Mouse (Mus musculus): Measurements from ENCODE around the gene Cds2. TPM values are rescaled to one million over a fixed set of nuclear protein-coding genes. Genes with fewer than 3 reads are reported as not detected.
"Not testable (repeated sequence)": the region's sequence is repeated elsewhere in the genome, so short reads cannot be mapped to it uniquely, and the experiment has no call there.

Cds2 gene
- total and polyA plus RNA-seq, 3 experiments, result 48.9 to 80.9 (median 77.4) TPM

GRCm38 (mm10) chr2:132265196-132265595 is 2.2 kb downstream of the Cds2 start:
- no peak for DNase-seq

GRCm38 (mm10) chr2:132266086-132266485 is 3.1 kb downstream of the Cds2 start:
- no peak for DNase-seq

DNA sequence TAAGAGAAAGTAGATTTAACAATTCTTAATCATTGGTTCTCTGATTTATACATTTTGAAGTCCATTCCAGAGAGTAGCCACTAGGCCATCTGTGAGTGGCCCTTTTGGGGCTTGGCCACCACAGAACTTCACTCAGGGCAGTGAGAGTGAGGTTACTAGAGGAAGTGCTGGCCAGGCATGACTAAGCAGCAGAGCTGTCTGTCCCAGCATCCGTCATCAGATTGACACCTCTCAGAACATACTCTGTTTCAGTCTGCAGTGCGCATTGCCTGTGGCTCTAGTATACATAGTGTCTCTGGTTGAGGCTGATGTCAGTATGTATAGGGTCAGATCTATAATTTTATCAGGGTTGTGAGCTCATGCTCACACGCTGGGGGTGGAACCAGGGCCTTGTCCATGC is 6.3 kb downstream of the Cds2 start:
- DNase-seq, result peak; percentile 35

DNA sequence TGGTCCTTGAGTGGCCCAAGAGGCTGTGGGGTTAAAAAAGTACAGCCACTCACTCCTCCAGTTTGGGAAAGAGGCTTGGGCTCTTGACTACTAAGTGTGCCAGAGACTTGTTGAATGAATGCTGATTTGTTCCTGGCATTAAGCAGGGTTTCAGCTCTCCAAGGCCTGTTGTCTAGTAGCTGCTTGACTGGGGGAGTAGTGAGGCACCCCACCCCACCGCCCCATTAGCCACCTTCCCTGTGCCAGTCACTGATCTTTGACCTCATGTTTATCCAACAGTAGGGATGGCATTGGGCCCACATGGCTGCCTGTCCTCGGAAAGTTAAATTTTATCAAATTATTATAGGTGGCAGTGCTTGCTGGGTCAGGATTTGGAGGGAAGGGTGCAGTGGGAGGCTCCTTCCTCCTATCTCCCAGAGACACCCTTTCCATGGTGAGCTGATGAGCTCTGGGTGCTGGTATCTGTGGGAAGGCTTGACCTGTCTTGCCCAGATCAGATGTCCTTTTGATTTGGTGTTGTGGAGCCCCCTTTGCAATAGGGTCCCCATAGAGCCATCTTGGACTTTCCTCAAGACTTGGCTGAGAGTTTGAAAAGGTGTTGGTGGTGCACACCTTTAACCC is 7.5 kb downstream of the Cds2 start:
- no peak for DNase-seq

DNA sequence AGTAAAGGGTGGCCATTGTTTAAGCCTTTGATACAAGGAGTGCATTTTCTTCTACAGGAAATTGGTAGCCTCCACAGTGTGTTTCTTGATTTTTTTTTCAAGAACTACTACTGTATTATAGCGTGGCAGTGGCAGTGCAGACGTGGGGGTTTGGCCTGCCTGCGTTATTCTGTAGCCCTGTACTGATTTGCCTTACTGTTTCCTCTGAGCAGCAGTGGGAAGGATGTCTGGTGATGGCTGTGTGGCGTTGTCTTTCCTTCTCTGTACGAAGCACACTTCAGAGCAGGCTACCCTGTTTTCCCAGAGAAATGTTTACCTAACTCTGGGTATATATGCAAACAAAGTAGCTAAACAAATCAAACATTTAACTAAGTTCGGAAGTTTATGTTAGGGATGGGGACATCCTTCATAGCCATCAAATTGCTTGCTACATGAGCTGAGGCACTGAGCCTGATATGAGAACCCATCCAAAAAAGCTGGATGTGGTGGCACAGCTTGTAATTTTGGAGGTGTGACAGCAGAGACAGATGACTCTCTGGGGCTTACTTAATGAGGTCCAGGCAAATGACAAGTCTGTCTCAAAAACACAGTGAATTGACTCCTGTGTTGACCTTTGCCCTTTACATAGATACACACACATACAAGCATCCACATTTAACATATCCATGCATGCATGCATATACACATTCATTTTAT is 9.9 kb downstream of the Cds2 start:
- DNase-seq, result no peak

- no peak for DNase-seq
Observed at GRCm38 (mm10) chr2:132275527-132275926, 12.6 kb downstream of the Cds2 start.

- DNase-seq, result no peak
Observed at GRCm38 (mm10) chr2:132276249-132276648, 13.3 kb downstream of the Cds2 start.

GRCm38 (mm10) chr2:132278273-132278853 is 15.4 kb downstream of the Cds2 start:
- no peak for DNase-seq

DNA sequence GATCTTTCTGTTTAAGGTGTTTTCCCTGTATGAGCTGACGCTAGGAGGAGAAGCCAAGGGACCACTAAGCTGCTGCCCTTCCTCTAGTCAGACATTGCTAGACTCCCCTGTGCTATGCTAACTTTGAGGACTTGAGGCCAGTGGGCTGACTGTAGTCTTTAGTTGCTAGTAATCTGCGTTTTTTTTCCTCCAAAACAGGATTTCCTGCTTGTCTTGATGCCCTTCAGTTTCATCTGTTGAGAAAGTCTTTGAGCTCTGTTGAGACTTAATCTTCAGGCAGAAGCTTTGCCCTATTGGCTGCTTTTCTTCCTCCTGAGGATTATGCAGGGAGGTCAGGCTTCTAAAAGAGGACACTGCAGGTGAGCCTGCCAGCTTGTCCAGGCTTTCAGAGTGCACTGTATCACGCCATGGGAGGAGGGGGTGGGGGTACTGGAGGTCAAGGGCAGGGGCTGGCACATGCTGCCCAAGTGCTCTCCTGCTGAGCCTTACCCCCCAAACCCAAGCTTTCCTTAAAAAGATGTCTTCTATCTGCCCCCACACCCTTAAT is 16.5 kb downstream of the Cds2 start:
- DNase-seq, result no peak

- no peak for DNase-seq
Observed at GRCm38 (mm10) chr2:132279978-132280377, 17.0 kb downstream of the Cds2 start.

- no peak for DNase-seq
Observed at GRCm38 (mm10) chr2:132280518-132281120, 17.7 kb downstream of the Cds2 start.

DNA sequence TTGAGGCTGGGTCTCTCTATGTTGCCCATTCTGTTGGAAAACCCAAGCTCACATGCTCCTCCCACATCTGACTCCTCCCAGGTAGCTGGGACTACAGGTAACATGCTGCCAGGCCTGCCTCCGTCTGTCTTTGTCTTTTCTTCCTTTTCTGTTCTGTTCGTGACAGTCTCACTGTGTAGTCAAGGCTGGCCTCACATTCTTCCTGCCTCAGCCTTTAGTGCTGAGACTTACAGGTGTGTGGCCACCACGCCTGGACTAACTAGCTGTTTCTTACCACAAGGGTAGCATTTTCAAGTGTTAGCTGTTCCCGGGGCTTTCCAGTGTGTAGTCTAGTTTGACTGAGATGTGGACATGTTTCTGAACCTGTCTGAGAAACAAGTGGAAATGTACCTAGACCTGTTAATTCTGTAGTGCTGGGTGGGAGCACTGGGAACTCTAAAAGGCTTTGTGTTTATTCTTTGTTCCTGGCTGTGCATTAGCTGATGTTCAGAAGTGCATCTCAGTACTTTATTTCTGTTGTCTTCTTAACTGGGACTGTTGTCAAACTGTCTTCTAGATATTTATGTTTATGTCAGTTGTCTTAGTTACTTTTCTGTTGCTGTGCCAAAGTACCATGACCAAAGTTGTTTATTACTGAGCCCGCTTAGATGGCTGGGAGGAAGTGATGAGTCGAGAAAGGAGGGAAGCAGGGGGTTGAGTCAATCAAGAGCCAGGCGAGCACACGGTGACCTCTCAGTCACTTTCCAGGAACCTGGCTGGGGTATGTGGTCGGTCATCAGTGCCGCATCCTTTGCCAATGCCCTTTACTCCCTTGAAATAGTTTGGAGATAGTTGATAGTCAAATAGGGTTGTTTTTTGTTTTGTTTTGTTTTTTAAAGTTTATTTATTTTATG is 18.9 kb downstream of the Cds2 start:
- no peak for DNase-seq

- DNase-seq, result no peak
Observed at GRCm38 (mm10) chr2:132282453-132283174, 19.7 kb downstream of the Cds2 start.

DNA sequence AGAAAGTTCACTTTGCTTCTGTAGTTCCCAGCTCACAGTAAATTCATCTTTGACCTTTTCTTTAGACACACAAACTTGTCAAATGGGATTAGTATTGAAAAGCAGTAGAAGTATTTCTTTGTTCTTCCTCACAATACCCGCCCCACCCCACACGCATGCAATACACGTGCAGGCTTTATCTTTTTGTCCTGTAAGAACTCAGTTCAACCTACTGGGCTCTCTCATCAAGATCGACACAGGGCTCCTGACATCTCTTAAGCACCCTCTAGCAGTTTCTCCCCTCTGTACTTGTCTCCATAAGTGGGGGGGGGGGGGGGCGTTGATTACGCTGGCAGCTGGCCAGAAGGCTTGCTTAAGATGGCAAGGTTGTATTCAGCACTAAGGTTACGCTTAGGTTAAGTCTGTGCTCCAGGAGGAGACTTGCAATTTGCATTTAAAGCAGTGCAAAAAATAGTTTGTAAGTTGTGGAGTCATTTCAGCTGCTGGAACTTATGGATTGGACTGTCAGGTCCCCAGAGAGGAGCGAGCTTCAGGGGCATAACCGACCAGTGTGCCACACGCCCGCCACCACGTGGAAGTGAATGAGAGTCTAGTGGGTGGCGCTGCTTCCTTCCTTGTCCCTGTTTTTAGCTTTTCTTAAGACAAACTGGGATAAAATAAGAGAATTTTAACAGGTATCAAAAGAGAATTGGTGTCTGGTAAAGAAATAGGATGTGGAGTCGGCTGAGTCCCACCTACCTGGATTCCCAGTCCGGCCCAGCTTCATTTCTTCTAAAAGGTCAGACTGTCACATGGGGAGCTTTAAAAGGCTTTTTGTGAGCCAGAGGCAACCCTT is 20.5 kb downstream of the Cds2 start:
- DNase-seq, result no peak

- peak; percentile 61 for DNase-seq
Observed at GRCm38 (mm10) chr2:132284492-132285139, 21.7 kb downstream of the Cds2 start.

GRCm38 (mm10) chr2:132285722-132286121 is 22.8 kb downstream of the Cds2 start:
- DNase-seq, result not testable (repeated sequence)

DNA sequence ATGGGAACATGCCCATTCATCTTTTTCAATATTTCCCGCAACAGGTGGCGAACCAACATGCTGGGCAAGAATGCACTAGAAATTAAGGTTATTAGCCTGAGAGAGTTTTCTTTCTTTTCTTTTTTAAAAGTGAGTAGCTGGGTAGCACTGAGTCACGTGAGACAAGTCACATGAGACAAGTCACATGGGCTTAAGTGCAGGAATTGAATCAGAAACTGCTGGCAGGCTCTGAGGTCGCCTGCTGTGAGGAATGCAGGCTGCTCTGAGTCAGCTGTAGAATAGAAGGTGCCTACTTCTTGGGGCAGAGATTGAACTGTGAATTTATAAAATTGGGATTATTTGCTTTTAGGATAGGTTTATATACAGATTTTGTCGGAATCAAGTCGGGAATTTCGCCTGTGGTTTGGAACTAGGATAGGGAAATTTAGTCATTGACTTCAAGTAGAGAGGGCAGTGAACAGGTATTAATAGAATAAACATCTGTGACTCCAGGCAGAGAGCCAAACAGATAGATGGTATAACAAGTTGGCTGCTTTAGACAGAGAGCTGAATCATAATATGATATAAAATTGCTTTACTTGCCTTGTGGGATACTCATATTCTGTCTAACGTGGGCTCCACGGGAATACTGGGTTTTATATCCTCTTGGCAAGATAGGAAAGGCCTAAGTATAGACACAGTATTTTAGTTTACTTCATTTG is 23.6 kb downstream of the Cds2 start:
- DNase-seq, result peak; percentile 46

- not testable (repeated sequence) for DNase-seq
Observed at GRCm38 (mm10) chr2:132289213-132289612, 26.3 kb downstream of the Cds2 start.

DNA sequence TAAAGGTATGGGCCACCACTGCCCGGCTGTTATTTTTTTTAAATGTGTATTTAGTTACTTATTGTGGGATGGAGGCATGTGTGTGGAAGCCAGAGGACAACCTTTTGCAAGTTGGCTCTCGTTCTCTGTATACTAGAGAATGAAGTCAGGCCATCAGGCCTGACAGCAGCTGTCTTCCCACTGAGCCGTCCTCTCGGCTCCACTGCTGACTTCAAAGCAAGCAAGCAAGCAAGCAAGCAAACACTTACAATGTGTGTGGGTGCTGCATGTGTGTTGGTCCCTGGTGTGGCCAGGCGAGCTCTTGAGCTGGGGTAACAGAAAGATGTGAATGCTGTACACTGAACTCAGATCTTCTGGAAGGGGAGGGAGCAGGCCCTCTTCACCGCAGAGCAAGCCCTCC is 27.9 kb downstream of the Cds2 start:
- no peak for DNase-seq
